Mouse (Mus musculus) heart, adult 8-10 months (tissue): Measurements from ENCODE around the gene Cd68. TPM values are rescaled to one million over a fixed set of nuclear protein-coding genes. Genes with fewer than 3 reads are reported as not detected.

Experiments
- DNase-seq: peaks from one replicate; pipeline ENCODE4 v3.0.0; 2022; ENCODE audit warnings: low spot score
- total RNA-seq, 4 experiments: library from RNA; stranded (reverse); gene quantifications; 2 replicates each; pipeline ENCODE4 v1.2.4; 2022

The Cd68 gene
- total RNA-seq, 4 experiments from 2014 or later: 4.5 to 7.0 (median 6.3) TPM

DNA sequence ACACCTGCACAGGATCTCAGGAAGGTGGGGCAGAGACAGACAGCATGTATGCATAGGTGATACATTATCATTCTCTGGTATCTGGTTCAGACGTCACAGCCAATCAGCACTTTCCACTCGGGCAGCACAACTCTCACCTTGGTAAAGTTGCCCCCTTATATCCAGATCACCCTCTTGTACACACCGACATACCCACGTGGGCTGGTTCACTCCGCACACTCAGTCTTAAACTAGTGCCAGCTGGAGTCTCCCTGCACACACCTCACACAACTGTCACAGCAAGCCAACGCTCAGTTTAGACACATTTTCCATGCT lies 29.1 kb upstream of the Cd68 start:
- no peak for DNase-seq

DNA sequence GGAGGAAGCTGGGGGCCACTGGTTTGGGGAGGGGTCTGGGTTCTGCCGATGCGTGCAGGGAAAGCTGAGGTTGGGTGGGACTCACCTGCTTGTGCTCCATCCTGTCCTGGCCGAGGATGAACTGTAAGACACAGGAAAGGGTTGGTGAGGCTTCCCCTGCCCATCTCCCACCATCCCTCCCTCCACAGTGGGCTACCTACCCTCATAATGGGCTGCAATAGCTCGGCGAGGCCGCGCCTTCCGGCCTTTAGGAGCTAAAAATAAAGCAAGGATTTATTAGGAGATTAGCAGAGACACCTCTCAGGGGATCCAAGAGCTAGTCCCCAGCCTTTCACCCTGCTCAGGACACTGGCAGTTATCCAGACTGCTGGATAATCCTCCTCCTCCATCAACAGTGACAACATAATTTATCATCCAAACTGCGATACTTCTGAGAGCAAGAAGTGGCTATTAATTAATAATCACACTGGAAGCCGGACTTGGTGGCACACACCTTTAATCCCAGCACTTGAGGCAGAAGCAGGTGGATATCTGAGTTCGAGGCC lies 27.5 kb upstream of the Cd68 start:
- DNase-seq: no peak

DNA sequence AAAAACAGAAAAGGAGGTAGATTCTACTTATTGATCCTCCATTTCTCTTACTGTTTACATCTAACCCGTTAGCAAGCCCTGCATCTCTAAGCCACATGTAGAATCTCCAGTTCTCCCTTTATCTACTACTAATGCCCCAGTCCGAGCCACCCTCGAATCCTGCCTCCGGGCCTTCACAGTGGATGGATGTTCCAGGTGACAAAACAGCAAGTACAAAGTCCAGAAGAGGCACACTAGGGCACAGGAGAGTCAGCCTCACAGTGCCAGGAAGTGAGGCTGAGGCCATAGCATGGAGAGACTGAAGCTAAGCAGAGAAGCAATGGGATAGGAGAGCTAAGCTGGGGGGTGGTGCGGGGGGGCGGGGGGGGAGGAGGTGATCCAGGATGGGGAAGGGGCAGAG lies 26.9 kb upstream of the Cd68 start:
- DNase-seq: no peak

DNA sequence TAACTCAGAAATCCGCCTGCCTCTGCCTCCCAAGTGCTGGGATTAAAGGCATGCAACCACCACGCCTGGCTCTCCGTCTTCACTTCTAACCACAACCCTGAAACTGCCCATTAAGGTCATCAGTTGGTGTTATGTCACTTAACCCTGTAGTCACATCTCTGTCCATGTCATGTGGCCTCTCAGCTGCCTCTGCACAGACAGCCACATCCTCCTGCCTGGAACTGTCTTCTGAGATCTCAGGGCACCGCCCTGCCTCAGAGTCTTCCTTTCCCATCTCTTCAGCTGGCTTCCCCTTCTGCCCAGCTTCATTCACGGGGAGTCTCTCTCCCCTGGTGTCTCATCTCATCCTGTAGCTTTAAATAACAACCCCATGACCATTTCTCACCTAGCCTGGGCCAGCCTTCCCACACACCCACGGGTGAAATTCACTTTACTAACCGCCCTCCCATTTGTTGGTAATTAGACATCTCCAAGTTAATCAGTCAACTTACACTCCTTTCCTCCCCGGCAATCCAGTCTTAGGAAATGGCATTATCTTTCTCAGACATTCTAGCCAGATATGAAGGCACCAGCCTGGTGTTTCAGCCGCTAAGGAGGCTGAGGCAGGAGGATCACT lies 26.4 kb upstream of the Cd68 start:
- no peak for DNase-seq

DNA sequence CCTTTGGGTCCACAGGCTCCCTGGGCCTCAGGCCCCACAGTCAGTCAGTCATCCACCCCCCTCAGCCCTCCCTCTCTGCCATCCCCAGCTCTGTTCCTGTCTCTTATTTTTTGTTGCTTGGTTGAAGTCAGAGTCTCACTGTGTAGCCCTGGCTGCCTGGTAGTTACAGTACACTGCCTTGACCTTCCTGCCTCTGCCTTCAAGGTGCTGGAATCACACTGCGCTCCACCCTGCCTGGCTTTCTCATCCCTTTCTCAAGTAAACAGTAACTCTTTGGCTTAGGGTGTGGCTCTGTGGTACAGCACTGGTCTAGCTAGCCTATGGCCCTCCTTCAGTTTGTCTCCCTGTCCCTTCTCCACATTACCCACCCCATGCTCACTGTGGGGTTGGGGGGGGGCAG lies 23.9 kb upstream of the Cd68 start:
- DNase-seq: no peak

DNA sequence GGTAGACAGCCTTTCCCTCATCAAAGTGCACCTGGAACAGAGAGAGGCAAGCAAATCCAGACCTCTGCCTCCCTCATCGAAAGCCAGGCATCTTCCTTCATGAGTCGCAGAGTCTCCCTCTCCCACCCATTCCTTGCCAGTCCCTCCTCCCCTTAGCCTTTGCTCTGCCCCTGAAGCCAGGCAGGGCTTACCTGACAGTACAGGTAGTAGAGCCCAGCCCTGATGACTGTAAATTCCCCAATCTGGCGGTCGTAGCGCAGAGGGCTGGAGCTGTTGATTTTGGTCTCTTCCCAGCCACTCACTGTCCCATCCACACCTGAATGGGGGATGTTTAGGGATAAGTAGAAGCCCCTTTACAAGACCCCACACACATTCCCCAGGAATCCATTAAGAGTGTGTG lies 21.1 kb upstream of the Cd68 start:
- DNase-seq: no peak

DNA sequence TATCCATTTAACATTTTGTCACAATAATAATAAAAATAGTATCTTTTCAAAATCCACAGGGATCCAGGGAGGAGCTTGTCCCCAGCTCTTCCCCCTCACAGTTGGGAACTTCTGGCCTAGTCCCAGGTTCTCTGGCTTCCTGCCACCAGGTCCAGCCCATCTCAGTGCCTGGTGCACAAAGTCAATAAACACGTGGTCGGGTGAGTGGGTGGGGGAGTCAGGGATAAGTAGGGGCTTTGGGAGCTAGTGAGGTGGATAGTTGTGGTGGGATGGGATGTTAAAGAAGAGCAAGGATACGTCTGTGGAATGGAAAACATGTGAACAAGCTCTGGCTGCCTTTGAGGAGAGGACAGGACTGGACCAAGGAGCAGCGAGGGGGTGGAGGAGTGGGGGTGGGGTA lies 20.4 kb upstream of the Cd68 start:
- DNase-seq: peak; percentile 86

DNA sequence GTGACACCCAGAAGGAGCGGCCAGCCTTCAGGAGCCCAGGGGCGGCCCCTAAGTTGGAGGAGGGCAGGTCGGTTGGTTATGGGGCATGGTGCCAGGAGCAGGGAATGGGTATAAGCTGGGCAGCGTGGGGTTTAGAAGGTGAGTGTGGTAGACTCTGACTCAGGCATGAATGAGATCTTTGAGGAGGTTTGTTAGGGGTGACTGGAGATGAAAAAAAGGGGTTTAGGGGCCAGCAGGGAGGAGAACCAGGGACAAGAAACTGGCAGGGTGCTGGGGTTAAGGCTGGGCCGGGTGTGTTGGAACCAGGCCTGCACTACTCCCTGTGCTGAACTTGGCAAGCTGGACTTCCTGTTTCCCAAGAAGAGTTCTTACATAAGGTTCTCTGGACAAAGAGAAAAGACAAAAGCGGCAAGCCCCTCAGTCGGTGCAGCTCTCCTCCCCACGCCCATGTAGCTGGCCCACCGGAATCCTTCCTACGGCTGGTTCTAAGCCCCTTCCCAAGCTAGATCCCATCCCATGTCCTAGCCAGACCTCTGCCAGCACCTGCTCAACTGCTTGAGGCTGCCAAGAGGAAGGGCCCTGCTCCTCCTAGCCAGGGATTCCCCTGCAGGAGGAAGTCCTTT lies 19.7 kb upstream of the Cd68 start, which contains the start of gene Tnfsf13:
Gene Tnfsf13, minus strand, starts transcription at position 259 of the 623 bp plus-strand sequence.
- DNase-seq: peak; percentile 93

DNA sequence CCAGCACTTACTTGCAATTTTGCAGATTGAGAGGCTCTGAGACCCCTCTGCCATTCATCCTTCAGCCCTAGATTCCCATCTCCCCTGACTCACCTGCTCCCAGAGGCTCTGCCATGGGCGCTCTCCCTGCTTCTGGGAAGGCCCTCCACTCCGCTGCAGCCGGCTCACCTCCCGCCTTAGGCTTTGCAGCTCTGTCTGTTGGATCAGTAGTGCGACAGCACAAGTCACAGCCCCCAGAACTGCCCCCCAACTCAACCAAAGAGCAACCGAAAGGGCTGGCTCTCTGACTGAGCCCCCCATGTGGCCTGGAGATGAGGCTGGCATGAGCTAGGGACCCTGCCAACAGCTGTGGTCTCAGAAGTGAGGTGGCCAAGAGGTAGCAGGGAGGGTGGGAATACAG lies 19.0 kb upstream of the Cd68 start:
- no peak for DNase-seq

DNA sequence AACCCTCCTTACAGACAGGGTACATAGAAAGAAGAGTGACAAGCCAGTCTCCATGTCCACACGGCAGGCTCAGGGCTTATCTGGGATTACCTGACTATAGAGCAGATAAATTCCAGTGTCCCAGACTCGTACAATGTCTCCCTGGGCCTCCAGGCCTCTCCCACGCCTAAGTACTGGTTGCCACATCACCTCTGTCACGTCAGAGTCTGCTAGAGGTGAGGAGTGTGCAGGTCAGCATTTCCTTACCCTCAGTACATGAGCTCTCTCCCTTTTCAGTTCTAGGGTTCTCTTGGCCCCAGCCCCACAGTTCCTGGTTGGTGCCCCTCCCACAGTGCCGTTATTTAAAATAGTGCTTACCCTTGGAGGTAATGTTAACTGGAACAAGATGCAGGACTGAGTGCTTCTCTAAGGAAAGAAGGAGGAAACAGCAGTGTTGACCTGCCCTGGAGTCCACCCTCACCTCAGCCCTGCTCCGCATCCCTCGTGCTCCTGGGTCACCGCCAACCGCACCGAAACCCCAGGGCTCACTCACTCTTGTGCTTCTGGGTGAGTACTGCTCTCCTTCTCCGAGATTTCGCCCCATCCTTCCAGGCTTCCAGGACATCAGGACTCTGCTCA lies 18.3 kb upstream of the Cd68 start:
- no peak for DNase-seq

DNA sequence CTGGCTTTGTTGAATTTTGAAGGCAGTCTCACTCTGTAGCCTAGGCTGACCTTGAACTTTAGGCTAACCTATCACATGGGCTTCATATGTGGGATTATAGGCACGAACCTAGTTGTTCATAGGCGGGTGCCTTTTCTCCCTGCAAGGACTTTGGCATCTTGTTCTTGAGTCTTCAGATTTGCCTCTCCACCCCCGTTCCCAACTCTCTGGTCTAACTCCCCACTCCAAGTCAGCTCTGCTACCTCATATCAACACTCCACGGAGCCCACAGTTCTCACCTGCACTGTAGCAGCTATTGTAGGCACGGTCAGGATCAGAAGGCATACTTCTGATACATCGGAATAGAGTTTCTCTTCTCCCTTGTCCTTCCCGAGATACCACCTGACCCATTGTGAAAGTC lies 17.6 kb upstream of the Cd68 start:
- no peak for DNase-seq

DNA sequence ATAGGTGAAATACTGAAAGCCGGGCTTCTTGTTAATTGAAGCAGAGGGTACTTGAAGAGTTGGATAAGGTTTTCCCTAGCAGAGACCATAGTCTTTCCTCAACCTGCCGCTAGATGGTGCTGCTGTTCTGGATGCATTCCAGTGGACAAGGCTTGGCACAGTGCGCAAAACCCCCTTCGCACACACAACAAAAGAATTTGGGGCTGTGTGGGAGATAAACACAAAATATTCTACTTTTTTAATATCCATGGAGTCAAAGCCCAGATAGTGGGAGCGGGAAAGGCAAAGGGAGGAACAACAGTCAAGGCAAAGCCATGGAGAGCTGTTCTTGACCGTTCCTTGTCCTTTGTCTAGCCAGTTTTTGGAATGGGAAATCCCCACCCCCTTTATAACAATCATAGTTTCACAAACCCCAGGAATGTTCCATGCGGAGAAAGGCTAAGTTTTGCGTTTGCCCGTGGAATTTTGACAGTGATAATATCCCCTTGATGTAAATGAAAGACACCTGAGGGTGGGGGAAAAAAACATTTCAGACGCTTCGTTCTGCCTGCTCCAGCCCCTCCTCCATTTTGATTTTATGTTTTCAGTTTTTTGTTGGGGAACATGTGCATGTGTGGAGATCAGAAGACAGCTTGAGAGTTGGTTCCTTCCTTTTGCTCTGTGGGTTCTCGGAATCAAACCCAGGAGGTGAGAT lies 17.0 kb upstream of the Cd68 start:
- peak; percentile 93 for DNase-seq

DNA sequence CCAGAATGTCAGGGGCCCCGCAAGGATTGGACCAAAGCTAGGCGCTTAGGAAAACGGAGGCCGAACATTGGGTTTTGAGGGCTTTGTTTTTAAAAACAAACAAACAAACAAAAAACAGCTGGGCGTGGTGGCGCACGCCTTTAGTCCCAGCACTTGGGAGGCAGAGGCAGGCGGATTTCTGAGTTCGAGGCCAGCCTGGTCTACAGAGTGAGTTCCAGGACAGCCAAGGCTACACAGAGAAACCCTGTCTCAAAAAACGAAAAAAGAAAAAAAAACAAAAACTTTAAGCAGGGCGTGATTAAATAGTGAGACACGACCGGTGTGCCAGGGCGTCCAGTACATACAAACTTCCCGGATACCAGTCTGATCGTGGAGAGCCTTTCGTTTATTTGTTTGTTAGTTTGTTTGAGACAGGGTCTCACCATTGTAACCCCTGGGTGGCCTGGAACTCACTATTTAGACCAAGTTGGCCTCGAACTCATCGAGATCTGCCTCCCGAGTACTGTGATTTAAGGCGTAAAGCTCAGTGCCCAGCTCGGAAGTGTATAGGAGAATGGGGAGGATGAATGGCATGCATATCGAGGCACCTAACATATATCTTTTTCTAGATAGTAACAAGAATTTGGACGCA lies 16.4 kb upstream of the Cd68 start:
- DNase-seq: no peak

DNA sequence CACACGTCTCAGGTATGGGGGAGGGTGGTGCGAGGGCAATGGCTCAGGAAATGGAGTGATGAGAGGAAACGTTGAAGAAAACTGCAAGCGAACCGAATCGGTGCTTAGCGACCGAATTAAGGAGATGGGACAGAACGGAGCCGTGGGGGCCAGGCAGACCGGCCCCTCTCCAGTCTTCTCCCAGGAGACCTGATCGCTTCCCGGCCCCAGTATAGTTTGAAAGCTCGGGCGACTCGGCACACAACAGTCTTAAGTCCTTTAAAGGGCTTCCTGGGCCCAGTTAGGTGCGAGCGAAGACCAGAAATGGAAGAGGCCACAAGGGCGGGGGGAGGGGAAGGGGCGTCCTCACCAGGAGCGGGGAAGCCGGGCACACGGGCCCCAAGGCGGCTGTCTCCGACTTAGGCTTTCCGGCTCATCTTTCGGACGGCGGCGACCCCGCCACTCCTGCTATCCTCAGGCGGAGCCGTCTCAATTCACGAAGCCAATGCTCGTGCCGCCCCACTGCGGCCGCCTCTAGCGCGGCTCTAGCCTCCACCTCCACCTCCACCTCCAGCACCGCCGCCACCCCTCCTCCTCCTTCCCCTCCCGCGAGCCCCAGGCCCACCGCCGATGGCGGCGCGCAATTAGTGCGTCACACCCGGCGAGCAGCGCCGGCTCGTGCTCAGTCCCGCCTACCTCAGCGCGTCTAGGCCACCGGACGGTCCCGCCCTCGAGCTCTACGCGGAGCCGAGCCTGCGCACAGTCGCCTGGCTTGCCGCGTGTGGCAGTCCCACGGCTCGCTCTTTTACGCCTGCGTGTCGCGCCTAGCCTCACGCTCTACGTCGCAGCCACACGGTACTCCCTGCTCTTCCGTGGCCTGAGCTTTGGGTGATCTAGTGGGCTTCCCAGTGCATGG lies 15.6 kb upstream of the Cd68 start, which contains the start of gene Senp3:
Gene Senp3, minus strand, starts transcription at position 771 of the 895 bp plus-strand sequence.
- DNase-seq: peak; percentile 94

DNA sequence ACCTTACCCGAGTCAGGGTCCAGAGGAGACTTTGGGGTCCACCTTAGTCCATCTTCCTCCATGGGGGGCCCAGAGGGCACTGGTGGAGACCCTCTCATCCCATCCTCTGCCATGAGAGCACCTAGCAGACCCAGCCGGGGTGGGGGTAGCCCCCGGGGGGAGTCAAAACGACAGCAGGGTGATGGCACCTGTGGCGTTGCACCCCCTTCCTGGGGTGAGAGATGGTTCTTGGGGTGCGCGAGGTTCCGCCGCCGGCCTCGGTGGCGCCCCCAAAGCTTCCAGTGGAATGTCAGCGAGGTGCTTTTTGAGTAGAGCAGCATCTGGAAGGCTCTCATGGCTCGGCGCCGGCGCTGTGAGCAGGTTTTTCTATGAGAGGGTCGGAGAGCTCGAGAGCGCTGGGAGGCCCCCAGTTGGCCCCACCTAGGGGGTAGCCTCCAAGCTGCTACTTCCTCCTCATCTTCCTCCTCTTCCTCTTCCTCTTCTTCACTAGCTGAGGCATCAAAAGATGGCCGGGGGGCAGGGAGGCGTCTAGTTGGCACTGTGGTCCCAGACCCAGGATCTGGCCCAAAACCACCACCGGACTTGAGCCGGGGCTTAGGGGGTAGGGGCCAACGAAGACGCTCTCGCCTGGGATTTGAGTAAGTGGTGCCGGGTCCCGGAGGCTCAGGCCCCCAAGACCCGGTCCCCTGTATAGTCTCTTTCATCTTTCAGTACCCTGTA lies 14.3 kb upstream of the Cd68 start:
- DNase-seq: no peak

DNA sequence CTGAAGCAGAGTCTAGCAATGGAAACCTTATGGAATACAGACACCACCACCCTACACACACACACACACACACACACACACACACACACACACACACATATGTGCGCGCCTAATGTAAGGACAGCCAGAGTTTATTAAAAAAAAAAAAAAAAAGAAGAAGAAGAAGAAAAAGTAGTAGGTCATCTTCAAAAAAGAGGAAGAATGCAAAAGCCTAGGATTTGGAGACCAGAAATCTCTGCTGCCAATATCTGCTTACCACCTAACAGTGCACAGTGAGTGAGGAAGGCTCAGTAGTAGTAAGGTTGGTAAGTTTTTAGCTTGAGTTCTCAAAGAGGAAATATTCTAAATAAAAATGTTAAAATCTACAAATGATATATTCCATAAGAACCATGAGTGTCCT lies 13.2 kb upstream of the Cd68 start:
- DNase-seq: no peak

DNA sequence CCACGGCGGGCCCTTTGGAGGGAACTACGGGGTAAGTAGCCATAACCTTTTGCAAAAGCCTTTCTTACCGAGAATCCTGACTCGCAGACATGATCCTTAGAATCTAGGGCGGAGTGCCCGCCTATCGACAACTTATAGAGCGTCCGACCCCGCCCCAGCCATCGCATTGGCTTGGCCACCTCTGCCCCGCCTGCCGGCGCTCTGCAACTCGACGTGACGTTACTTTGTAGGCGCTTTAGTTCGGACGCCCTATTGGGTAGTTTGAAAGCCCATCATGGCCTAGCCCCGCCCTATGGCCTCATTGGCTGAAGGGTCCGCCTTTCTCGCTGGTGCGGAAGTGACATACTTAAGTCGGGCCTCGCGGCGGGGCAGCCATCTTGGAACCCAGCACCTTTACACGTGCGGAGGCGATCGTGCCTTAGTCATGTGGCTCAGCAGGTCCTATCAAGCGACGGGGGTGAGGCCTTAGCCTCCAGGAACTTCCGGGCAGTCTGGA lies 6.3 kb upstream of the Cd68 start, which contains the start of gene Eif4a1:
Gene Eif4a1, minus strand, starts transcription at position 213 of the 496 bp plus-strand sequence.
- peak; percentile 100 for DNase-seq

DNA sequence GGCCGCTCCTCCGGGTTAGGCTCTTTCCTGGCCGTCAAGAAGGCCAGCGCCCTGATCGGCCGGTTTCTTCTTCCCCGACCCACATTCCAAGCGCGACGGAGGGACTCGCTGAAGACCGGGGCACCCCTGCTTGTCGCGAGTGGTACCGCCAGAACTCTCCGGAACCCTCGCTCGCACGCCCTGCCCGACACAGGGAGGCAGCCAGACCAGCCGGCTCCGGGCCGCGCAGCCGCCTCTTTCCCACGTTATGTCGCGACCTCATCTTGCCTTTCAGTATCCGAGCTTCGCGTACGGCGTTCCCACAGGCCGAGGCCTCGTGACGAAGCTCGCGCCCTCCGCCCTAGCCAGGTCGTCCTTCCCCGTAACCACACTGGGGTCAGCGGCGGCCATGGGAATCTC lies 5.8 kb upstream of the Cd68 start:
- no peak for DNase-seq

DNA sequence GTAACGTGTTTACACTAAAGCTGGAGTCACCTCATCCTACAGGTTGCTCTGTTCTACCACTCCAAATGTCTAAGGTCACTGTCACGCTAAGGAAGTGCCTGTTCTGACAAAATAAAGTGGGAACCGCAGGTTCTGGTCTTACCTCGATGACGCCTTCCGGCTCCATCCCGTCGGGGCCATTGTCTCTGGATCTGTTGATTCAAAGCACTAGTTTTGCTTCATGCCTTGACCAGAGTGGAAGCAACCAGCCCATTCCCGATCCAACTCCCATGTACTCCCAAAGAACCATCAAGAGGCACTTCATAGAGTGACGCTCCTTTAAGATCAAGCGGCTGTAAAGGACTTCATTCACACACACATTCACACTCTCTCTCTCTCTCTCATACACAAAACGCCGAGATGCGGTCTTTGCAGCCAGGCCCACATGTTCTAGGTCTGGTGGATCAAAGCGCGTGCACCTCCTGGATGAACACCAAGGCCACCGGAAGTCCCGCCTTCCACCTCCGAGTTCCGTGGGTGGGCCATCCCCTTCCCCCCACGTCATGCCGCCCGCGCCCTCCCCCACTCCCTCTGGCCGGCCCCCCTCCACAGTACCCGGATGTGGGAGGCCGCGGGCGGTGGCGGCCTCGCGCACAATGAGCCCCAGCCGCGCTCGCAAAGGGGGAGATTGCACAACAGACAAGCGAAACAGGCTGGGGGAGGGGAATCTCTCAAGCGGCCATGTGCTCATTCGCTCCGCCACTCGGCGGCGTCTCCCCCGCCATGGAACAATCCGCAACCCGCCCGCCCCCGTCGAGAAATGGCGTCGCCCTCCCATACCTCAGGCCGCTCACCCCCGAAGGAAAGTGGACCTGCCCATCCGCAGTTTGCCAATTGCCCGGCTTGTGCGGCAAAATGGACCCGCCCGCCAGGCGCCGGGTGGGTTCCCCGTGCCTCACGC lies 5.1 kb upstream of the Cd68 start:
- DNase-seq: peak; percentile 93
